Mouse (Mus musculus): ENCODE measurements at regions not wholly inside any gene's neighbourhood (a gene's known extent, or its start where the extent isn't known, plus 50 kb on each side); places are given as distances from the start of the nearest gene placed in this dataset.

GRCm38 (mm10) chr2:48407876-48408275 lies 406.0 kb upstream of the Acvr2a start:
- no peak for DNase-seq (ENCODE audit: low spot score in 2 of 2)

- no peak for DNase-seq (ENCODE audit: low spot score in 2 of 2)
Measured at GRCm38 (mm10) chr2:48409876-48410275, 404.0 kb upstream of the Acvr2a start.

- DNase-seq (ENCODE audit: low spot score in 2 of 2): no peak
Measured at GRCm38 (mm10) chr2:48411392-48411791, 402.5 kb upstream of the Acvr2a start.

- no peak for DNase-seq (ENCODE audit: low spot score in 2 of 2)
Measured at GRCm38 (mm10) chr2:48412683-48413440, 401.0 kb upstream of the Acvr2a start.

GRCm38 (mm10) chr2:48414596-48415481 lies 399.1 kb upstream of the Acvr2a start:
- DNase-seq (ENCODE audit: low spot score in 2 of 2): no peak

- no peak for DNase-seq (ENCODE audit: low spot score in 2 of 2)
Measured at GRCm38 (mm10) chr2:48416207-48416750, 397.6 kb upstream of the Acvr2a start.

GRCm38 (mm10) chr2:48417000-48417596 lies 396.8 kb upstream of the Acvr2a start:
- no peak for DNase-seq (ENCODE audit: low spot score in 2 of 2)

- DNase-seq (ENCODE audit: low spot score in 2 of 2): no peak
Measured at GRCm38 (mm10) chr2:48420791-48421190, 393.1 kb upstream of the Acvr2a start.

GRCm38 (mm10) chr2:48423861-48424442 lies 390.0 kb upstream of the Acvr2a start:
- peak in 1 of 2 experiments; percentile 28 for DNase-seq (ENCODE audit: low spot score in 2 of 2)

GRCm38 (mm10) chr2:48424562-48424961 lies 389.3 kb upstream of the Acvr2a start:
- no peak for DNase-seq (ENCODE audit: low spot score in 2 of 2)

GRCm38 (mm10) chr2:48425200-48426090 lies 388.5 kb upstream of the Acvr2a start:
- no peak for DNase-seq (ENCODE audit: low spot score in 2 of 2)

GRCm38 (mm10) chr2:48432545-48432944 lies 381.4 kb upstream of the Acvr2a start:
- DNase-seq (ENCODE audit: low spot score in 2 of 2): no peak

- no peak for DNase-seq (ENCODE audit: low spot score in 2 of 2)
Measured at GRCm38 (mm10) chr2:48441296-48441990, 372.5 kb upstream of the Acvr2a start.

- no peak for DNase-seq (ENCODE audit: low spot score in 2 of 2)
Measured at GRCm38 (mm10) chr2:48441991-48442544, 371.8 kb upstream of the Acvr2a start.

GRCm38 (mm10) chr2:48445898-48446604 lies 367.9 kb upstream of the Acvr2a start:
- DNase-seq (ENCODE audit: low spot score in 2 of 2): no peak

- DNase-seq (ENCODE audit: low spot score in 2 of 2): peak in 1 of 2 experiments; percentile 11
Measured at GRCm38 (mm10) chr2:48446617-48447016, 367.3 kb upstream of the Acvr2a start.

- no peak for DNase-seq (ENCODE audit: low spot score in 2 of 2)
Measured at GRCm38 (mm10) chr2:48449165-48449842, 364.6 kb upstream of the Acvr2a start.

All from left cerebral cortex, adult 8-10 months (tissue).